ENCODE assay signal across 29 mouse cellular contexts in genomic region chr3:24166531-24166930, GRCm38 (mm10).
"Had no signal": no experiment of that assay in that cellular context is flagged by ENCODE, and none has a peak within 500 bp of the region (broad histone marks: within the 10 kb centered on the region; RNA-seq: fewer than 3 reads in every experiment).

No protein-coding gene starts in this region.

- H3K27ac ChIP-seq: embryonic facial prominence, embryonic 10.5 days; embryonic facial prominence, embryonic 12.5 days; embryonic facial prominence, embryonic 13.5 days; embryonic facial prominence, embryonic 15.5 days; forebrain, embryonic 10.5 days; forebrain, embryonic 12.5 days; forebrain, embryonic 13.5 days; forebrain, embryonic 15.5 days; gastrocnemius, adult 2 months; heart, adult 2 months had no signal

- H3K9me3 ChIP-seq: embryonic facial prominence, embryonic 10.5 days; embryonic facial prominence, embryonic 12.5 days; embryonic facial prominence, embryonic 13.5 days; embryonic facial prominence, embryonic 15.5 days; forebrain, embryonic 10.5 days; forebrain, embryonic 12.5 days; forebrain, embryonic 13.5 days; forebrain, embryonic 15.5 days had no signal

- H3K4me2 ChIP-seq: embryonic facial prominence, embryonic 12.5 days; embryonic facial prominence, embryonic 13.5 days; embryonic facial prominence, embryonic 15.5 days; forebrain, embryonic 12.5 days; forebrain, embryonic 13.5 days; forebrain, embryonic 15.5 days had no signal

- H3K9ac ChIP-seq: embryonic facial prominence, embryonic 12.5 days; embryonic facial prominence, embryonic 13.5 days; embryonic facial prominence, embryonic 15.5 days; forebrain, embryonic 12.5 days; forebrain, embryonic 13.5 days; forebrain, embryonic 15.5 days; forebrain, postnatal 0 days had no signal

- H3K4me3 ChIP-seq: embryonic facial prominence, embryonic 10.5 days; embryonic facial prominence, embryonic 12.5 days; embryonic facial prominence, embryonic 13.5 days; embryonic facial prominence, embryonic 15.5 days; erythroblast, embryonic 14.5 days; forebrain, embryonic 10.5 days; forebrain, embryonic 12.5 days; forebrain, embryonic 13.5 days; forebrain, embryonic 15.5 days; gastrocnemius, adult 2 months; heart, adult 2 months had no signal

- DNase-seq: cerebellum, adult 2 months; cerebellum, adult 8-10 months; cerebellum, adult 9-10 months; cerebellum, adult 9-11 months; cerebellum, postnatal 10 days; cerebellum, postnatal 14 days; cerebellum, postnatal 25 days; cerebellum, postnatal 36 days; embryo, embryonic 11 days; forebrain, postnatal 0 days; gastrocnemius, adult 2 months; gastrocnemius, postnatal 10 days; gastrocnemius, postnatal 14 days; gastrocnemius, postnatal 25 days; gastrocnemius, postnatal 36 days; heart, adult 11 months; heart, adult 18-20 months; heart, adult 2 months had no signal

- H3K36me3 ChIP-seq: embryonic facial prominence, embryonic 10.5 days; embryonic facial prominence, embryonic 12.5 days; embryonic facial prominence, embryonic 13.5 days; embryonic facial prominence, embryonic 15.5 days; forebrain, embryonic 10.5 days; forebrain, embryonic 12.5 days; forebrain, embryonic 15.5 days had no signal

- H3K4me1 ChIP-seq: embryonic facial prominence, embryonic 10.5 days; embryonic facial prominence, embryonic 12.5 days; embryonic facial prominence, embryonic 13.5 days; embryonic facial prominence, embryonic 15.5 days; forebrain, embryonic 10.5 days; forebrain, embryonic 12.5 days; forebrain, embryonic 13.5 days; forebrain, embryonic 15.5 days had no signal

- ATAC-seq: forebrain, embryonic 13.5 days; forebrain, embryonic 14.5 days; forebrain, embryonic 15.5 days; forebrain, embryonic 16.5 days; forebrain, postnatal 0 days had no signal

- H3K27me3 ChIP-seq: embryonic facial prominence, embryonic 12.5 days; embryonic facial prominence, embryonic 13.5 days; embryonic facial prominence, embryonic 15.5 days; forebrain, embryonic 12.5 days; forebrain, embryonic 13.5 days; forebrain, embryonic 15.5 days had no signal
